Mouse (Mus musculus) CH12.LX (cell line): ENCODE results near the gene Mansc1. TPM values are rescaled to one million over a fixed set of nuclear protein-coding genes. Genes with fewer than 3 reads are reported as not detected.
"Not testable (repeated sequence)": the region's sequence is repeated elsewhere in the genome, so short reads cannot be mapped to it uniquely, and the experiment has no call there.

Source experiments
- DNase-seq: peaks from one replicate; pipeline ENCODE4 v3.0.0-alpha.2; 2013; ENCODE audit errors: extremely low read depth
- H3K27ac ChIP-seq: 2 replicates; pipeline ENCODE4 v1.5.1; 2012; ENCODE audit warnings: low read depth, mild to moderate bottlenecking, control low read depth, moderate library complexity; ENCODE audit not compliant: insufficient read depth
- H3K27me3 ChIP-seq: replicated peaks from 2 replicates; pipeline ENCODE3; 2012; ENCODE audit warnings: inconsistent platforms
- H3K36me3 ChIP-seq, 2 experiments: replicated peaks in 1 of 2; 2 replicates each; pipeline versions ENCODE3 to v1.6.1; 2012; ENCODE audit warnings: inconsistent platforms in 1 of 2, low read length in 1 of 2, mild to moderate bottlenecking in 1 of 2, mixed read lengths in 1 of 2, moderate library complexity in 1 of 2; ENCODE audit not compliant: control insufficient read depth in 1 of 2, insufficient read depth in 1 of 2
- H3K4me1 ChIP-seq, 2 experiments: 2 replicates each; pipeline ENCODE4 v1.6.1; 2012; ENCODE audit warnings: inconsistent platforms in 1 of 2, moderate library complexity in 1 of 2; ENCODE audit not compliant: insufficient read depth in 2 of 2, control insufficient read depth in 1 of 2
- H3K4me2 ChIP-seq: 2 replicates; pipeline ENCODE4 v1.6.1; 2012; ENCODE audit warnings: low read depth, mild to moderate bottlenecking, control low read depth; ENCODE audit not compliant: poor library complexity, insufficient read depth, severe bottlenecking
- H3K4me3 ChIP-seq, 3 experiments: fragments of 150-350 bp in 1 of 3; sonication (generic) in 1 of 3; replicated peaks in 1 of 3; 2 replicates each; pipeline versions ENCODE3 to v1.5.1; 2011 to 2012; ENCODE audit warnings: low read depth in 2 of 3, low read length in 2 of 3, mild to moderate bottlenecking in 2 of 3, moderate library complexity in 2 of 3, control low read depth in 1 of 3, improper control_type of control experiment in 1 of 3, inconsistent platforms in 1 of 3, mixed read lengths in 1 of 3; ENCODE audit not compliant: poor library complexity in 1 of 3
- H3K79me2 ChIP-seq: replicated peaks from 2 replicates; pipeline ENCODE4 v1.6.1; 2012; ENCODE audit warnings: mild to moderate bottlenecking, moderate library complexity; ENCODE audit not compliant: control insufficient read depth, poor library complexity, insufficient read depth, severe bottlenecking; ENCODE audit errors: extremely low read depth
- H3K9ac ChIP-seq: 2 replicates; pipeline ENCODE4 v1.6.1; 2012; ENCODE audit warnings: low read depth, mild to moderate bottlenecking, control low read depth, moderate library complexity; ENCODE audit not compliant: insufficient read depth
- H3K9me3 ChIP-seq: replicated peaks from 2 replicates; pipeline ENCODE3; 2012; ENCODE audit warnings: low read length, inconsistent platforms, mixed read lengths
- BHLHE40 ChIP-seq: IDR thresholded peaks from 2 replicates; pipeline ENCODE4 v1.6.1; 2011; ENCODE audit warnings: mild to moderate bottlenecking, low read depth, low read length, improper control_type of control experiment
- CHD1 ChIP-seq: IDR thresholded peaks from 2 replicates; pipeline ENCODE4 v1.6.1; 2012; ENCODE audit warnings: low read depth, low read length, improper control_type of control experiment, inconsistent platforms
- ELF1 ChIP-seq: IDR thresholded peaks from 2 replicates; pipeline ENCODE4 v1.6.1; 2014; ENCODE audit warnings: low read depth, mild to moderate bottlenecking, inconsistent platforms, low read length, improper control_type of control experiment
- ETS1 ChIP-seq: conservative IDR thresholded peaks from 2 replicates; pipeline ENCODE4 v1.6.1; 2012; ENCODE audit warnings: low read depth, mild to moderate bottlenecking, inconsistent platforms, low read length, improper control_type of control experiment, moderate library complexity
- GABPA ChIP-seq: IDR thresholded peaks from 2 replicates; pipeline ENCODE4 v1.6.1; 2012; ENCODE audit warnings: low read depth, low read length, improper control_type of control experiment, inconsistent platforms; ENCODE audit not compliant: insufficient replicate concordance
- HCFC1 ChIP-seq: IDR thresholded peaks from 2 replicates; pipeline ENCODE4 v1.6.1; 2012; ENCODE audit warnings: low read depth, mild to moderate bottlenecking, inconsistent platforms, low read length, improper control_type of control experiment
- IRF4 ChIP-seq: IDR thresholded peaks from 2 replicates; pipeline ENCODE4 v1.6.1; 2014; ENCODE audit warnings: low read depth, mild to moderate bottlenecking, inconsistent platforms, low read length, improper control_type of control experiment
- MAX ChIP-seq: IDR thresholded peaks from 2 replicates; pipeline ENCODE4 v1.6.1; 2011; ENCODE audit warnings: low read length, improper control_type of control experiment
- MAZ ChIP-seq: IDR thresholded peaks from 2 replicates; pipeline ENCODE4 v1.6.1; 2012; ENCODE audit warnings: low read depth, mild to moderate bottlenecking, inconsistent platforms, low read length, improper control_type of control experiment, moderate library complexity
- PAX5 ChIP-seq: IDR thresholded peaks from 2 replicates; pipeline ENCODE4 v1.6.1; 2012; ENCODE audit warnings: low read length, inconsistent platforms, mixed read lengths
- RAD21 ChIP-seq: IDR thresholded peaks from 2 replicates; pipeline ENCODE4 v1.6.1; 2011; ENCODE audit warnings: low read depth, mild to moderate bottlenecking, low read length, improper control_type of control experiment, moderate library complexity
- RCOR1 ChIP-seq: conservative IDR thresholded peaks from 2 replicates; pipeline ENCODE4 v1.6.1; 2012; ENCODE audit warnings: low read depth, mild to moderate bottlenecking, inconsistent platforms, low read length, improper control_type of control experiment
- SIN3A ChIP-seq: IDR thresholded peaks from 2 replicates; pipeline ENCODE4 v1.6.1; 2012; ENCODE audit warnings: low read length, improper control_type of control experiment, inconsistent platforms
- TCF12 ChIP-seq: IDR thresholded peaks from 2 replicates; pipeline ENCODE4 v1.6.1; 2014; ENCODE audit warnings: low read depth, mild to moderate bottlenecking, inconsistent platforms, low read length, improper control_type of control experiment
- USF1 ChIP-seq: IDR thresholded peaks from 2 replicates; pipeline ENCODE4 v1.6.1; 2014; ENCODE audit warnings: low read depth, mild to moderate bottlenecking, inconsistent platforms, low read length, improper control_type of control experiment
- dilution Hi-C: fragments of 300-500 bp; cut with MboI; formaldehyde crosslinking; loops from 2 replicates; pipeline ENCODE4 v1.14.3; 2020; ENCODE audit warnings: low sequenced_read_pairs; ENCODE audit not compliant: extremely low pct_unique_long_range_greater_than_20kb, extremely low pct_ligation_motif_present
- in situ Hi-C: fragments of 300-500 bp; cut with MboI; formaldehyde crosslinking; loops from 3 replicates; pipeline ENCODE4 v1.14.3; 2019; ENCODE audit warnings: low sequenced_read_pairs, low pct_ligation_motif_present, low pct_unique_long_range_greater_than_20kb, mixed read lengths
- polyA plus RNA-seq: library from polyadenylated mRNA; unstranded; fragments of >175 nt; gene quantifications from 2 replicates; pipeline ENCODE4 v1.2.1, GENCODE M21; 2012; ENCODE audit warnings: low read depth; ENCODE audit not compliant: insufficient read length
- total RNA-seq, 2 experiments: library from RNA; depleted of rRNA; stranded (reverse); fragments of 300-350 nt in 1 of 2; fragments of >200 nt in 1 of 2; gene quantifications; 2 replicates each; pipeline ENCODE4 v1.2.3; 2012 to 2014

The Mansc1 gene
- total RNA-seq (2012; rRNA removed) (not detected in 2 replicates), total RNA-seq (2014; rRNA removed) (not detected in 2 replicates), polyA plus RNA-seq (not detected in 2 replicates)

GRCm38 (mm10) chr6:134631947-134632687 lies at the start of gene Mansc1:
TSS of gene Mansc1 (minus strand) at chr6:134632488.
- H3K36me3 ChIP-seq, result no peaks in the 10 kb centered on the region
- no peaks in the 10 kb centered on the region for H3K79me2 ChIP-seq
- no peak within 1 kb of the TSS for H3K9ac ChIP-seq
- in situ Hi-C loops, result loop anchor here (25.0 kb wide), 1 partner anchor 355 kb away; the partner anchor contains the start of gene Apold1
- no peak within 1 kb of the TSS for H3K27ac ChIP-seq
- no peak within 1 kb of the TSS for H3K4me3 ChIP-seq
- peaks cover 0 to 8% of the 10 kb centered on the region in 2 experiments; a peak in 2 of 4 replicates for H3K4me1 ChIP-seq
- no peaks in the 10 kb centered on the region for H3K9me3 ChIP-seq
- no peaks in the 10 kb centered on the region for H3K27me3 ChIP-seq
- dilution Hi-C loops, result no loop called here
- no peak for DNase-seq
- TF ChIP-seq HCFC1, result no peak
- no peak for TF ChIP-seq RAD21
- no peak for TF ChIP-seq ETS1
- no peak for TF ChIP-seq RCOR1
- no peak for TF ChIP-seq PAX5
- no peak for TF ChIP-seq MAX
- no peak for TF ChIP-seq BHLHE40
- no peak for TF ChIP-seq CHD1
- no peak within 1 kb of the TSS for H3K4me2 ChIP-seq

GRCm38 (mm10) chr6:134679330-134679729 lies 47.0 kb upstream of the Mansc1 start:
- in situ Hi-C loops, H3K4me1 ChIP-seq, H3K36me3 ChIP-seq, H3K79me2 ChIP-seq, H3K9me3 ChIP-seq, dilution Hi-C loops, H3K27ac ChIP-seq, H3K4me3 ChIP-seq, DNase-seq, H3K4me2 ChIP-seq, H3K27me3 ChIP-seq, H3K9ac ChIP-seq: not testable (repeated sequence)

GRCm38 (mm10) chr6:134678037-134678436 lies 45.7 kb upstream of the Mansc1 start:
- Histone ChIP-seq H3K9me3 (no peaks in the 10 kb centered on the region), H3K27ac (no peak overlapping the region), H3K79me2 (no peaks in the 10 kb centered on the region), H3K4me2 (no peak overlapping the region), H3K9ac (no peak overlapping the region), H3K4me1 (peaks cover 5 to 9% of the 10 kb centered on the region in 2 experiments), H3K4me3 (no peak overlapping the region), H3K27me3 (no peaks in the 10 kb centered on the region), H3K36me3 (peaks cover 0 to 3% of the 10 kb centered on the region in 2 experiments)
- no peak for DNase-seq
- TF ChIP-seq GABPA, result no peak
- no peak for TF ChIP-seq TCF12
- TF ChIP-seq IRF4, result no peak
- no peak for TF ChIP-seq MAZ
- TF ChIP-seq ELF1, result no peak
- no peak for TF ChIP-seq SIN3A
- no peak for TF ChIP-seq USF1
- dilution Hi-C loops (no loop called here), in situ Hi-C loops (no loop called here)
